Mouse (Mus musculus): ENCODE measurements around the gene Bpnt1. TPM values are rescaled to one million over a fixed set of nuclear protein-coding genes. Genes with fewer than 3 reads are reported as not detected.

The Bpnt1 gene
- polyA plus RNA-seq, 1 experiment from 2014 or later = 31.6 TPM

DNA sequence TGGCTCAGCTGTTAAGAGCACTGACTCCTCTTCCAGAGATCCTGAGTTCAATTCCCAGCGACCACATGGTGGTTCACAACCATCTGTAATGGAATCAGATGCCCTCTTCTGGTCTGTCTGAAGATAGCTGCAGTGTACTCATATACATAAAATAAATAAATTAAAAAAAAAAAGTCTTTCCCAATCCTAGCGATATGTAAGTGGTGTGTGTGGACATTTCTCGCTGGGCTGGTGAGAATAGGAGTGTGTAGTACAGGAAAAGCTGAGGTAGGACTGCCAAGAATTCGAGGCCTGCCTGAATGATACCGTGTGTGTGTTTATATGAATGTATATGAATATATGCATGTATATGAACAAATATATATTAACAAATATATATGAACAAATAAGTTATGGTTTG lies 585 bp upstream of the Bpnt1 start:
- H3K9ac ChIP-seq = no peak overlapping the region
- H3K4me3 ChIP-seq (replicated peaks) = peak overlapping the region; percentile 81; the same call in 1 of the 2 replicates
- no peak overlapping the region for H3K27ac ChIP-seq (replicated peaks)
- 44% methylated on average over 5 of the region's 5 CpGs for WGBS
- no peaks in the 10 kb centered on the region for H3K9me3 ChIP-seq (replicated peaks)
- H3K27me3 ChIP-seq = no peaks in the 10 kb centered on the region
- peaks cover 20% of the 10 kb centered on the region for H3K4me1 ChIP-seq
- H3K4me2 ChIP-seq (replicated peaks) = peak overlapping the region; percentile 72
- no peak for ATAC-seq (ENCODE audit: insufficient number of reproducible peaks, low FRiP score, low TSS enrichment, low read depth)
- peaks cover 8% of the 10 kb centered on the region; the same call in 1 of the 2 replicates for H3K36me3 ChIP-seq

- Histone ChIP-seq H3K36me3 (peaks cover 5% of the 10 kb centered on the region; the same call in 1 of the 2 replicates), H3K27ac (replicated peaks) (no peak overlapping the region), H3K4me1 (peaks cover 14% of the 10 kb centered on the region), H3K9me3 (replicated peaks) (no peaks in the 10 kb centered on the region), H3K4me2 (replicated peaks) (no peak overlapping the region), H3K27me3 (no peaks in the 10 kb centered on the region), H3K4me3 (replicated peaks) (no peak overlapping the region), H3K9ac (no peak overlapping the region)
- ATAC-seq (ENCODE audit: insufficient number of reproducible peaks, low FRiP score, low TSS enrichment, low read depth) = no peak
- 82% methylated on average over 5 of the region's 5 CpGs for WGBS
These were observed 1.7 kb downstream of the Bpnt1 start for GRCm38 (mm10) chr1:185333651-185334050.

GRCm38 (mm10) chr1:185334136-185334535 lies 2.2 kb downstream of the Bpnt1 start:
- H3K9ac ChIP-seq = no peak overlapping the region
- WGBS = 84% methylated on average over 4 of the region's 4 CpGs
- H3K27me3 ChIP-seq = no peaks in the 10 kb centered on the region
- H3K4me1 ChIP-seq = peaks cover 14% of the 10 kb centered on the region
- no peak overlapping the region for H3K4me3 ChIP-seq (replicated peaks)
- ATAC-seq (ENCODE audit: insufficient number of reproducible peaks, low FRiP score, low TSS enrichment, low read depth) = no peak
- no peak overlapping the region for H3K27ac ChIP-seq (replicated peaks)
- no peak overlapping the region for H3K4me2 ChIP-seq (replicated peaks)
- peaks cover 9% of the 10 kb centered on the region; the same call in 1 of the 2 replicates for H3K36me3 ChIP-seq
- H3K9me3 ChIP-seq (replicated peaks) = no peaks in the 10 kb centered on the region

DNA sequence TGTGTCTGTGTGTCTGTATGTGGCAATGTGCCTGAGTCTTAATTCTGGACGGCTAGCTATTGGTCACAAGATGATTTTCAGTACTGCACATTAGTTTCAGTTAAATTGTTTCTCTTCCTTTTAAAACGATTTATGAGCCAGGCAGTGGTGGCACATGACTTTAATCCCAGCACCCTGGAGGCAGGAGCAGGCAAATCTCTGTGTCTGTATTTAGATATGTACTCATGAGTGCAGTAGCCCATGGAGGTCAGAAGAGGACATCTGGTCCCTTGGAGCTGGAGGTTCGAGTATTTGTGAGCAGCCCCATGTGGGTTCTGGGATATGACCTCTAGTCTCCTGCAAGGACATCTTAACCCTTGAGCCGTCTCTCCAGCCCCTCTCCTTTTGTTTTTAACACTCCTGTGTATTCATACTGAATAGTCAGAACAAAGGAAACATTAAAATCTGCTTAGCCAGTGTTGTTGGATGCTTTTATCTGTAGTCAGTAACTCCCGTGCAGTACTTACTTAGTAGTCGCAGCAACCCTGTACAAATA lies 3.3 kb downstream of the Bpnt1 start:
- ATAC-seq (ENCODE audit: insufficient number of reproducible peaks, low FRiP score, low TSS enrichment, low read depth) = no peak
- Histone ChIP-seq H3K4me1 (peaks cover 9% of the 10 kb centered on the region), H3K9me3 (replicated peaks) (no peaks in the 10 kb centered on the region), H3K27ac (replicated peaks) (no peak overlapping the region), H3K4me3 (replicated peaks) (no peak overlapping the region), H3K9ac (no peak overlapping the region), H3K4me2 (replicated peaks) (no peak overlapping the region), H3K27me3 (no peaks in the 10 kb centered on the region), H3K36me3 (peaks cover 15% of the 10 kb centered on the region)
- WGBS = 78% methylated on average over 6 of the region's 6 CpGs

GRCm38 (mm10) chr1:185336535-185336934 lies 4.6 kb downstream of the Bpnt1 start:
- peaks cover 9% of the 10 kb centered on the region for H3K4me1 ChIP-seq
- H3K36me3 ChIP-seq = peaks cover 24% of the 10 kb centered on the region
- WGBS = 57% methylated on average over 3 of the region's 3 CpGs
- no peak overlapping the region for H3K27ac ChIP-seq (replicated peaks)
- no peaks in the 10 kb centered on the region for H3K9me3 ChIP-seq (replicated peaks)
- H3K4me2 ChIP-seq (replicated peaks) = no peak overlapping the region
- H3K9ac ChIP-seq = no peak overlapping the region
- H3K27me3 ChIP-seq = no peaks in the 10 kb centered on the region
- no peak overlapping the region for H3K4me3 ChIP-seq (replicated peaks)
- no peak for ATAC-seq (ENCODE audit: insufficient number of reproducible peaks, low FRiP score, low TSS enrichment, low read depth)

- H3K27ac ChIP-seq (replicated peaks) = no peak overlapping the region
- WGBS = 96% methylated on average over 4 of the region's 4 CpGs
- H3K4me3 ChIP-seq (replicated peaks) = no peak overlapping the region
- H3K4me1 ChIP-seq = no peaks in the 10 kb centered on the region
- H3K9ac ChIP-seq = no peak overlapping the region
- peaks cover 77% of the 10 kb centered on the region for H3K36me3 ChIP-seq
- H3K4me2 ChIP-seq (replicated peaks) = no peak overlapping the region
- no peak for ATAC-seq (ENCODE audit: insufficient number of reproducible peaks, low FRiP score, low TSS enrichment, low read depth)
- no peaks in the 10 kb centered on the region for H3K9me3 ChIP-seq (replicated peaks)
- H3K27me3 ChIP-seq = no peaks in the 10 kb centered on the region
These were observed 10.5 kb downstream of the Bpnt1 start for GRCm38 (mm10) chr1:185342441-185342840.

DNA sequence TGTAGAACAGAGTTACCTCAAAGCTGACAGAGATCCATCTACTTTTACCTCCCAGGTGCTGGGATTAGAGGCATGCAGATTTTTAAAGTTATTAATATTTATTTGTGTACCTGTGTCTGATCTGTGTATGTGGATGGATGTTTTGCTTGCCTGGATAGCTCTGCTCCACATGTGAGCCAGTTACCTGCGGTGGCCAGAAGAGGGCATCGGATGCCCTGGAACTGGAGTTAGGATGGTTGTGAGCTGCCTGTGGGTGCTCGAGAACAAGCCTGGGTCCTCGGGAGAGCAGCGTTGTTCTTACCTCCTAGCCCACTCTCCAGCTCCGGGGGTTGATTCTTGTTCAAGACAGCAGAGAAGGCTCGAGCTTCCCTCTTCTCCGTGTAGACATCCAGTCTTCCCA lies 11.5 kb downstream of the Bpnt1 start:
- Histone ChIP-seq H3K4me2 (replicated peaks) (no peak overlapping the region), H3K4me3 (replicated peaks) (no peak overlapping the region), H3K27ac (replicated peaks) (no peak overlapping the region), H3K9me3 (replicated peaks) (no peaks in the 10 kb centered on the region), H3K9ac (no peak overlapping the region), H3K27me3 (no peaks in the 10 kb centered on the region), H3K36me3 (peaks cover 84% of the 10 kb centered on the region), H3K4me1 (no peaks in the 10 kb centered on the region)
- ATAC-seq (ENCODE audit: insufficient number of reproducible peaks, low FRiP score, low TSS enrichment, low read depth) = no peak
- 87% methylated on average over 8 of the region's 8 CpGs for WGBS

GRCm38 (mm10) chr1:185346188-185346587 lies 14.2 kb downstream of the Bpnt1 start:
- Histone ChIP-seq H3K4me1 (no peaks in the 10 kb centered on the region), H3K27ac (replicated peaks) (no peak overlapping the region), H3K4me2 (replicated peaks) (no peak overlapping the region), H3K4me3 (replicated peaks) (no peak overlapping the region), H3K9me3 (replicated peaks) (no peaks in the 10 kb centered on the region), H3K27me3 (no peaks in the 10 kb centered on the region), H3K36me3 (peaks cover 92% of the 10 kb centered on the region), H3K9ac (no peak overlapping the region)
- 75% methylated on average over 10 of the region's 10 CpGs for WGBS
- ATAC-seq (ENCODE audit: insufficient number of reproducible peaks, low FRiP score, low TSS enrichment, low read depth) = no peak

GRCm38 (mm10) chr1:185349741-185350140 lies 17.8 kb downstream of the Bpnt1 start:
- Histone ChIP-seq H3K4me1 (no peaks in the 10 kb centered on the region), H3K4me3 (replicated peaks) (no peak overlapping the region), H3K27ac (replicated peaks) (no peak overlapping the region), H3K4me2 (replicated peaks) (no peak overlapping the region), H3K27me3 (no peaks in the 10 kb centered on the region), H3K9ac (no peak overlapping the region), H3K9me3 (replicated peaks) (no peaks in the 10 kb centered on the region), H3K36me3 (peaks cover 83% of the 10 kb centered on the region)
- no peak for ATAC-seq (ENCODE audit: insufficient number of reproducible peaks, low FRiP score, low TSS enrichment, low read depth)
- 95% methylated on average over 14 of the region's 14 CpGs for WGBS

- H3K27me3 ChIP-seq = no peaks in the 10 kb centered on the region
- no peak overlapping the region for H3K9ac ChIP-seq
- no peaks in the 10 kb centered on the region for H3K4me1 ChIP-seq
- H3K27ac ChIP-seq (replicated peaks) = no peak overlapping the region
- no peaks in the 10 kb centered on the region for H3K9me3 ChIP-seq (replicated peaks)
- H3K4me3 ChIP-seq (replicated peaks) = no peak overlapping the region
- WGBS = 95% methylated on average over 4 of the region's 4 CpGs
- H3K36me3 ChIP-seq = peaks cover 74% of the 10 kb centered on the region
- no peak overlapping the region for H3K4me2 ChIP-seq (replicated peaks)
- ATAC-seq (ENCODE audit: insufficient number of reproducible peaks, low FRiP score, low TSS enrichment, low read depth) = no peak
These were observed 18.7 kb downstream of the Bpnt1 start for GRCm38 (mm10) chr1:185350611-185351010.

DNA sequence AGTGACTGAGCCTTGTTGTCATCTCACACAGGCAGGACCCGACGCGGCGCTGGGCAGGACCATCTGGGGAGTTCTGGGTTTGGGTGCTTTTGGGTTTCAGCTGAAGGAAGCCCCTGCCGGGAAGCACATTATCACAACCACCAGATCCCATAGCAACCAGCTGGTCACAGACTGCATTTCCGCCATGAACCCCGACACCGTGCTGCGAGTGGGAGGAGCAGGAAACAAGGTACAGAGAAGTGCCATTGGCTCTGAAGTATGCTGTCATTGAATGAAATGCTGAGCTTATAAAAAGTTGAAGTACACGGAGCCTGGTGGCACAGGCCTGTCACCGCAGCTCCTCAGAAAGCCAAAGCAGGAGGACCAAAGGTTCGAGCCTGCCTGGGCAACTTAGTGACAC lies 20.2 kb downstream of the Bpnt1 start:
- Histone ChIP-seq H3K4me1 (no peaks in the 10 kb centered on the region), H3K4me3 (replicated peaks) (no peak overlapping the region), H3K36me3 (peaks cover 64% of the 10 kb centered on the region), H3K27me3 (no peaks in the 10 kb centered on the region), H3K9ac (no peak overlapping the region), H3K9me3 (replicated peaks) (no peaks in the 10 kb centered on the region), H3K4me2 (replicated peaks) (no peak overlapping the region), H3K27ac (replicated peaks) (no peak overlapping the region)
- no peak for ATAC-seq (ENCODE audit: insufficient number of reproducible peaks, low FRiP score, low TSS enrichment, low read depth)
- 89% methylated on average over 12 of the region's 12 CpGs for WGBS

GRCm38 (mm10) chr1:185353351-185353750 lies 21.4 kb downstream of the Bpnt1 start:
- H3K36me3 ChIP-seq = peaks cover 59% of the 10 kb centered on the region
- no peaks in the 10 kb centered on the region for H3K4me1 ChIP-seq
- H3K9me3 ChIP-seq (replicated peaks) = no peaks in the 10 kb centered on the region
- no peak overlapping the region for H3K4me2 ChIP-seq (replicated peaks)
- H3K27ac ChIP-seq (replicated peaks) = no peak overlapping the region
- H3K4me3 ChIP-seq (replicated peaks) = no peak overlapping the region
- 97% methylated on average over 8 of the region's 8 CpGs for WGBS
- ATAC-seq (ENCODE audit: insufficient number of reproducible peaks, low FRiP score, low TSS enrichment, low read depth) = no peak
- H3K9ac ChIP-seq = no peak overlapping the region
- H3K27me3 ChIP-seq = no peaks in the 10 kb centered on the region

Data from embryonic facial prominence, embryonic 15.5 days (tissue).